Mouse (Mus musculus) macrophage (primary cell): Measurements from ENCODE around the gene Nsun2. TPM values are rescaled to one million over a fixed set of nuclear protein-coding genes. Genes with fewer than 3 reads are reported as not detected.

ENCODE experiments used
- H3K27ac ChIP-seq: fragments of 350-480 bp; formaldehyde crosslinking; 2 replicates; pipeline ENCODE4 v1.9.0; 2021
- H3K36me3 ChIP-seq: fragments of 350-480 bp; formaldehyde crosslinking; 2 replicates; pipeline ENCODE4 v1.9.0; 2021; ENCODE audit errors: inconsistent target
- H3K4me3 ChIP-seq: fragments of 350-480 bp; formaldehyde crosslinking; 2 replicates; pipeline ENCODE4 v1.9.0; 2021; ENCODE audit errors: inconsistent target
- H3K79me2 ChIP-seq: fragments of 350-480 bp; formaldehyde crosslinking; 2 replicates; pipeline ENCODE4 v1.9.0; 2021; ENCODE audit errors: inconsistent target
- WGBS: methylation state at CpG from one replicate; pipeline ENCODE4 v1.1.7; 2026; ENCODE audit warnings: inconsistent platforms; ENCODE audit not compliant: missing documents; 5-methylcytosine and 5-hydroxymethylcytosine counted together
- polyA plus RNA-seq: library from polyadenylated mRNA; stranded (reverse); fragments of 250-400 nt; gene quantifications from 3 replicates; pipeline ENCODE4 v1.2.4, GENCODE M21; 2018; ENCODE audit warnings: inconsistent platforms
- total RNA-seq, 78 experiments: library from RNA; depleted of rRNA; stranded (reverse); fragments of 250-400 nt; gene quantifications; 1 replicate in 9 of 78; 2 replicates in 24 of 78; 3 replicates in 43 of 78; 4 replicates in 2 of 78; pipeline ENCODE4 v1.2.4; 2018; ENCODE audit warnings: inconsistent platforms in 56 of 78

Gene Nsun2
- total RNA-seq (2018; cell fraction: chromatin; rRNA removed) = 100 to 1,000 TPM in 1 of 26 experiments, 10 to 100 TPM in 25; 31.1 to 148 (median 67.4) TPM
- 10 to 100 TPM; 31.5 to 47.3 (median 39.2) TPM for total RNA-seq (2018; cell fraction: cytosol; rRNA removed)
- total RNA-seq (2018; cell fraction: nucleus; rRNA removed) = 10 to 100 TPM; 22.2 to 84.0 (median 40.1) TPM
- polyA plus RNA-seq = 30.3 to 91.4 TPM (median 44.0 TPM) in 3 replicates

DNA sequence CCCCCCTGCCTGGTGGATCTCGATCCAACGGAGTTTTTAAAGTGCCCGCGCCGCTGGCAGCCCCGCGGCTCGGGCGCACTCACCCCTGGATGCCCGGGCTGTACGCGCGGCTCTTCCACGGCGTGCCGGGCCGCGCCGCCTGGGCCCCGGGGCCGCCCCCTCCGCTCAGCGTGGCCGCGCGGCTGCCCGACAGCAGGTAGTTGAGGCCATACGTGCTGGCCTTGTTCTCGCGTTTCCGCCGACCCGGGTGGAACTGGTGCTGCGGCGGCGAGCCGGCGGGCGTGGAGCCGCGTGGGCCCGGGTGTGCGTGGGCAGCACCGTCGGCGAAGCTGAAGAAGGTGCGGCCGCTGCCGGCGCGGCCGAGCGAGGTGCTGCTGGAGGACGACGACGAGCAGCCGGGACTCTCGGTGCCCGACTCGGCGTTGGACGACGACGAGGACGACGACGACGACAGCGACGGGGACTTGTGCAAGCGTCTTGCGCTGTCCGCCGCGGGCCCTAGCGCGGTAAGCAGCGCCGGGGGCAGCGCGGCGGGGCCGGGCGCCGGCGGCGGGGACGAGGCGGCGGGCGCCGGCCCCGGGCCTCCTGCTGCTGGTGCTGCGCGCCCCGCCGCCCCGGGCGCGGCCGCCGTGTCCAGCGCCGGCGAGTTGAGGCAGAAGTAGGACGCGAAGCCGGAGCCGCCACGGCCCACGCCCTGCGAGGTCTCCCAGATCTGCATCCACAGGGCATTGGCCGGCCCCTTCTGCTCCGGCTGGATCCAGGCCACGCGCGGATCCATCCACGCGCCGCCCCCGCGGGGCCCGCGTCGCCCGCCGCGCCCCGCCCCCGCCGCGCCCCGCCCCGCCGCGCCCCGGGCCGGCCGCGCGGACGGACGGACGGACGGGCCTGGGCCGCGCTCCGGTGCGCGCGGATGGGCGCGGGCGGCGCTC, at the start of gene Nsun2:
Nsun2 (plus strand) TSS at position 342 of the 929 bp plus-strand sequence.
- Histone ChIP-seq H3K4me3 (peak within 1 kb of the TSS; percentile 66), H3K79me2 (peaks cover 46% of the 10 kb centered on the region), H3K36me3 (no peaks in the 10 kb centered on the region), H3K27ac (peak within 1 kb of the TSS; percentile 31; the same call in 1 of the 2 replicates)
- WGBS = under 1% methylated on average over 99 of the region's 155 CpGs

DNA sequence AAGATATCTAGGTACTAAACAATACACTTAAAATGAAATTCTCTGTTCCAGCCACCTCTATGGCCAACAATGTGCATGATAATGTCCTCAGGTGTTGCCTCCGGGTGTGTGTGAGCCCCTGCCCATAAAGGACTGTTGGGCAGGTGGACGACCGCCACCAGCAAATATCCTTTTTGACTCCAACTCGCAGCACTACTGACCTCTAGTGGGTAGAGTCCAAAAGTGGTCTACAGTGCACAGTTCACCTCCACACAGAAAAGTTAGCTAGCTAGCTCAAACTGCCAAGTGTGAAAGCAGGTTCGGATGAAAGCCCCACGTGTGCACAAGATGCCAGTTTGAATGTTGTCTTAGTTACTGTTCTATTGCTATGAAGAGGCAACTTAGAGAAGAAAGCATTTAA, 48.2 kb upstream of the Nsun2 start:
- WGBS = 12% methylated on average over 6 of the region's 6 CpGs

DNA sequence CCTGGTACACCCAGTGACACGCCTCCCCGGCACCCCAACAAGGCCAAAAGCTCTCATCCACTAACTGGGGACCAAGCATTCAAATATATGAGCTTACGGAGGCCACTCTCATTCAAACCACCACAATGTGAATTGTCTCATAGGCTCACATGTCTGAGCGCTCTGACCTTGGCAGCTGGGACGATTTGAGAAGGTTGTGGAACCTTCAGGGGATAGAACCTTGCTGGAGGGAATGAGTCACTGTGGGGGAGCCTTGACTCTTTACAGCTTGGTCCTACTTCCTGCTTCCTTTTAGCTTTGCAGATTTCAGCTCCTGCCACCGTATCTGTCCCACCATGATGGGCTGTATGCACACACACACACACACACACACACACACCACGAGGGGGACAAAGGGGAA, 47.7 kb upstream of the Nsun2 start:
- 50% methylated on average over 7 of the region's 7 CpGs for WGBS
- Histone ChIP-seq H3K79me2 (no peaks in the 10 kb centered on the region), H3K4me3 (no peak overlapping the region), H3K36me3 (no peaks in the 10 kb centered on the region), H3K27ac (no peak overlapping the region)

More for the DNA sequence above, 48.2 kb upstream of the Nsun2 start:
- no peak overlapping the region for H3K4me3 ChIP-seq
- H3K27ac ChIP-seq = no peak overlapping the region
- H3K79me2 ChIP-seq = no peaks in the 10 kb centered on the region
- H3K36me3 ChIP-seq = no peaks in the 10 kb centered on the region

DNA sequence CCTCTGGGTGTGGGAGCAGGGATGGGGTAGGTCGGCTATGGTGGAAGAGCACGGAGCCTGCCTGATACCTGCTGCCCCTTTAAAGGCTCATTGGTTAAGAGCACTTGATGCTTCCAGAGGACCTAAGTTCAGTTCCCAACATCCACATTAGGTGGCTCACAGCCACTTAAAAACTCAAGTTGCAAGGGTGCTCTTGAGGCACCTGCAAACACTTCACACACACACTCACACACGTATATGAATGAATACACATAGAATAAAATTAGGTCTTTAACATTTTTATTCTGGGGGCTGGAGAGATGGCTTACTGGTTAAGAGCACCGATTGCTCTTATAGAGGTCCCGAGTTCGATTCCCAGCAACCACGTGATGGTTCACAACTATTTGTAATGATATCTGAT, 46.4 kb upstream of the Nsun2 start:
- 83% methylated on average over 6 of the region's 7 CpGs for WGBS
- Histone ChIP-seq H3K4me3 (no peak overlapping the region), H3K27ac (no peak overlapping the region), H3K79me2 (no peaks in the 10 kb centered on the region), H3K36me3 (no peaks in the 10 kb centered on the region)

DNA sequence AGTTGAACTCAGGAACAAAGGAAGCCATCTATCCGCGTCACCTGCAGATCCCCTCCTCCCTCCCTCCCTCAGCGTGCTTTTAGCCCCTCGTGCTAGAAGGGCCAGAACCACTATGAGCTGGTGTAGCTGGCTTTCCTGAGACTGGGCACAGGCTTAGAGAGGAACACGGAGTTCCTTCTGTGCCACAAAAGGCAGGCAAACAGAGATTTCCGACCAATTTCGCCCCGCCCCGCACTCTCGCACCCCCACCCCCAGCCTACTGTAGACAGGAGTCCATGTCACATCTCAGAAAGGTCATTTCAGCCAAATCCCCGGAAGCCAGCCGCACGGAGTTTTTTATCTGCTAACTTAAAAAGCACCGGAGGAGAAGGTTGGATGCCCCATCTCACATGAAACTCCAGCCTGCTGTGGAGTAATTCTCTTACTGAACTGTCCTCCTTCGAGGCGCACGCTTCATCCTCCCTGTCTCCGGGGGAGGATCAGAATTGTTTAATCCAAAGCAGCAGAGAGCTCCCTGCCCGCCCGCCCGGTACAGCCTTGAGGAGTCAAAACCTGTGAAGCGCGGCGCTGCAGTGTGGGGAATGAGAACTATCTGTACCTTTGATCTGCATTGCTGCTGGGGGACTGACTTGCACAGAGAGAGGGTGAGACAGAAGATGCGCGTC, 45.8 kb upstream of the Nsun2 start:
- Histone ChIP-seq H3K79me2 (no peaks in the 10 kb centered on the region), H3K27ac (no peak overlapping the region)
- 3% methylated on average over 26 of the region's 26 CpGs for WGBS

DNA sequence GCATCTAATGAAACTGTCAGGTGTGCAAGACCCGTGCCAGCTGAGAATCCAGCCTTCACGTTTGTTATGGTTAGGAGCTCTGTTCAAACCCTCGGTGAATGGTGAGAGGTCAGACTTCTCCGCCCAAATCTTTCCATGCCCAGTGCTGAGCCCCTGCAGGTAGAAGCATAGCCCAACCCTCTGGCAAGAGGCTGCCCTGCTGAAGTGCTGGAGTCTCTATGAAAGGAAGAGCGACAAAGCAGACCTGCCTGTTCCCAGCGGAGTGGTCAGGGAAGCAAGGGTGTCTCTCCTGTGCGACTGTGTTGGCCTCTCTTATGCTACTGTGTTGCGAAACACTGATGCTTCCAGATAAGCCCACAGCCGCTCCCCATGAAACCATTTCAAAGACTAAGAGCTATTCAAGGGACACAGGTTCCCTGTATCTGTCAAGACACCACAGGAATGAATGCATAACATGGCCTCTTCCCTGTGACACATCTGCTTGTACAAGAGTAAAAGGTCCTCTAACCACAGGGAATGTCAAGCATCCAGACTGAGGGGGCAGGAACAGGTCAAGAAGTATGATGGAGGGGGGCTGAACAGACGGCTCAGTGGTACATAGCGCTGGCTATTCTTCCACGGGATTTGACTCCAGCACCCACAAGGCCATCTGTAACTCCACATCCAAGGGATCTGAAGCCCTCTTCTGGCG, 44.8 kb upstream of the Nsun2 start:
- Histone ChIP-seq H3K79me2 (no peaks in the 10 kb centered on the region), H3K27ac (no peak overlapping the region), H3K36me3 (no peaks in the 10 kb centered on the region), H3K4me3 (no peak overlapping the region)
- WGBS = 39% methylated on average over 13 of the region's 13 CpGs

More for the DNA sequence above, 45.8 kb upstream of the Nsun2 start:
- H3K36me3 ChIP-seq = no peaks in the 10 kb centered on the region
- no peak overlapping the region for H3K4me3 ChIP-seq

DNA sequence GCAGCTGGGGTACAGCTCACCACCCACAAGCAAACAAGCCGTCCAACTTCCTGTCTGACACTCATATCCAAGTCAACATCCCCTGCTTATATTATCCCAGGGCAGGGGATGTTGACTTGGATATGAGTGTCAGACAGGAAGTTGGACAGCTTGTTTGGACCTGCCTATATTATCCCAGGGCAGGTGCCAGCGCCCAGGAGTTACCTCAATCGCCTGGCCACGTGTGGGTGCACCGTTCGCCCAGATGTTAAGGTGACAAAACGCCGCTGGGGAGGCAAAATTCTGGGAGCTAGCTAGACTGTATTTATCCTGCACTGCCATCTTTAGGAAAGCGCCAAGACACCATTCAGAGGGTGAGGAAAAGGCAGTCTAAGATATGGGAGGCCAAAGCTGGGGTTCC, 43.8 kb upstream of the Nsun2 start:
- Histone ChIP-seq H3K79me2 (no peaks in the 10 kb centered on the region), H3K4me3 (no peak overlapping the region), H3K27ac (no peak overlapping the region), H3K36me3 (no peaks in the 10 kb centered on the region)
- WGBS = 88% methylated on average over 2 of the region's 9 CpGs

DNA sequence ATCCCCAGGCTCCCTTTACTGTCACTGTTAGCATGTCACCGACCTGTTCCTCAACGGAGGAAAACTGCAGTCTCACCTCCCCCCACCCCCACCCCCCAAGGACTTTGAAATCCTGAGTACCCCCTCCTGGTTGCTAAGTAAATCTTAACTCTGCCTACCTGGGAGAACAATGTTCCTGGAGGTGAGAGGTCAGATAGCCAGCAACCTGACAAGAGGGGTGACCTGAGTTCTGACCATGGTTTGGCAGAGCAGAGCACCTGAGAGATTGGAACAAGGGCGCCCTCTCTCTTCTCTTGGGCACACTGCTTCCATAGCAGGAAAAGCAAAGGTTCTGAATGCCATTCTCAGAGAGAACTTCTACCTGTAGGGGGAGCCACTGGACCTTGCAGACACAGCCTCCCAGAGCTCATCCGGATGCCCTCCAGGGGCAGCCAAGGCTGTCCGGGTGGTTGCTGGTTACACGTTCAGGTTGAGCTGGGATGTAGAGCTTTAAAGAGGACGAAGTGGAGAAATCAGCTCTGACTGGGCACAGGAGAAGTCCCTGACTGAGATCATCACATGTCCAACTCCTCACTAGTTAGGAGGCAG, 40.6 kb upstream of the Nsun2 start:
- WGBS = 35% methylated on average over 7 of the region's 7 CpGs
- Histone ChIP-seq H3K36me3 (peaks cover 19% of the 10 kb centered on the region), H3K4me3 (no peak overlapping the region), H3K79me2 (no peaks in the 10 kb centered on the region), H3K27ac (no peak overlapping the region)

DNA sequence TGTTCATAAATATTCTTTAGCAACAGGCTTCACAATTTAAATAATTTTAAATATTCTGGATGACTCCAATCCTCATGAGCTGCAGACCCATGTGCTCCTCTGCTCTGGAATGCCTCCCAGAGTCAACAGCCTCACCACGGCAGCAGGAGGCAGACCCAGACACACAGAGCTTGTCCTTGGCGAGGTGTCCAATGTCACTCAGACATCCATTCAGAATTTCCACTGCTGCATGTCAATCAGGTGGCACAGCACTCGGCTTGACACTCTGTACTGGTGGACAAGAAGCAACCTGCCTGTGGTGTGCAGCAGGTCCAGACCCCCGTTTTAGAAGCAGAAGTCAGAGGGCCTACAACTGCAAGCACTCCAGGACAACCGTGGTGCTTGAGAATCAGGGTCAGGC, 35.3 kb upstream of the Nsun2 start:
- no peak overlapping the region for H3K27ac ChIP-seq
- H3K4me3 ChIP-seq = no peak overlapping the region
- no peaks in the 10 kb centered on the region for H3K79me2 ChIP-seq
- WGBS = 91% methylated on average over 5 of the region's 5 CpGs
- peaks cover 72% of the 10 kb centered on the region for H3K36me3 ChIP-seq

DNA sequence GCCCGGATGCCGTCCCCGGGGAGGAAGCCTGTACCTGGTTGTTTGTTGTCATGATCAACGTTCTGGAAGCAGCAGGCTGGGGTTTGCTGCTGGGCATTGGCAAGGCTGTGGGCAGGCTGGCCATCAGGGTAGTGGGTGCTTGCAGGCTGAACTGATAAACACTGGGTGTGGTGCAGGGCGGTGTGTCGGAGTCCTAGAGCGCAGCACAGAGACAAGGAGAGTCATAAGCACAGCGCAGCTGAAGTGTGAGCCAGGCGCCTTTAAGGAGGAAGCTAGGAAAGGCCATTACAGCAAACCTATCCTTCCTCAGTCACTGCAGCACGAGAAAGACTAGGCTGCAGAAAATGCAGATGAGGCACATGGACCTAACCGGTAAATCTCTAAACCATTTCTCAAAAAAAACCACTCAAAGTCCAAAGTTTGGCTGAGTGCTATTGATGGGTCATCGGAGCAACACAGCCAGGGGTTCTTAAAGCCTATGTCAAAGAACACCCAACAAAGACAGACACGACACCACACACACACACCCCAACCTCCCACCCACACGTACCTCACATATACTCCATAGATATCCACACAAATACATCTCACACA, 31.3 kb upstream of the Nsun2 start:
- no peak overlapping the region for H3K27ac ChIP-seq
- H3K36me3 ChIP-seq = peaks cover 97% of the 10 kb centered on the region
- 95% methylated on average over 14 of the region's 14 CpGs for WGBS
- H3K4me3 ChIP-seq = no peak overlapping the region
- peaks cover 1% of the 10 kb centered on the region; the same call in 1 of the 2 replicates for H3K79me2 ChIP-seq

DNA sequence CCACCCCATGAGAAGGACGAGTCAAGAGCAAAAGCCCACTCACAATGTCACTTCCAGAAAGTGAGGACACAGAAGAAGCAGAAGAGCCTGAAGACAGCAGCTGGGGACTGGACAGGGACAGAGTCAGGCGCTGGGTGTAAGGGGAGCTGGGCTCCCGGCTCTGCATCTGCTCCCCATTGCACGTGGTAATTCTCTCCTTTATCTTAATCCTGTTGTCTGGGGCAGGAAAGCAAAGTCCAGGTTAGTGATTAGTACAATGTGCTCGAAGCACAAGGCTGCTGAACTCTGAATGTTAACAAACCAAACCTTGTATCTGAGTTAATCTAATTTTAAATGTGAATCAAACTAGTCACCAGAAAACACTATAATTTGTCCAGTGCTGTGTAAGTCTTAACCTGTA, 30.7 kb upstream of the Nsun2 start:
- H3K36me3 ChIP-seq = peaks cover 97% of the 10 kb centered on the region
- no peak overlapping the region for H3K4me3 ChIP-seq
- WGBS = 95% methylated on average over 5 of the region's 5 CpGs
- peaks cover 7% of the 10 kb centered on the region; the same call in 1 of the 2 replicates for H3K79me2 ChIP-seq
- no peak overlapping the region for H3K27ac ChIP-seq

DNA sequence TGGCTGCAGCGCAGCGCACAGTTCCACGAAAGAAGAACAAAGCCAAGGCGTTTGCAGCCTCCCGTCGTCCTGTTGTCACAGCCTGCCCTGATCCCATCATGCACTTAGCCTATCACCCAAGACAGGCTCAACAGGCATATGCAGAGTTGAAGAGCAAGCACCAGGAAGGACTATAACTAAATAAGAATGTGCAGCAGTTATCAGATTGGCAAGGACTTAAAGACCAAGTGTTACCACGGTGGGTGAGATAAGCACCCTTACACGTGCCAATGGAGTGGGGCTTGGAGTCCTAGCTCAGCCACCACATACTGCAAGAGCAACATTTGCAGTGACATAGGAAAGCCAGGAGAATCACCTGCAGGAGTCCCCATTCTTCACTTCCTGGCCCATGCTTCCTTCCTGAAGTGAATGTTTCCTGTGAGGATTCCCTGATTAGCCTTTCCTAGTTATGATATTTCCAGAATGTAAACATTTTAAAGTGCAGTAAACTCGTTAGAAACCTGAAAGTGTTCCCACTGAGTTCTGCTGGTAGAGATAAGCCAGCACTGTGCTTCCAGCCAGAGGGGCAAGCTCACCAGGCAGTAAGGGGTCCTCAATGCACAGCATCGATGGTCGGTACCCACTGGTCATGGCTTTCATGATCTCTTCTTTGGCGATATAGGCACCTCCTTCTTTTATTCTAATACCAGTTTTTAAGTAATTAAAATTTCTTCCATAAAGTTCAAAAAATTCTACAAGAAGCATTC, 27.0 kb upstream of the Nsun2 start:
- peaks cover 24% of the 10 kb centered on the region; the same call in 1 of the 2 replicates for H3K79me2 ChIP-seq
- H3K4me3 ChIP-seq = no peak overlapping the region
- WGBS = 89% methylated on average over 12 of the region's 12 CpGs
- H3K27ac ChIP-seq = no peak overlapping the region
- H3K36me3 ChIP-seq = peaks cover 77% of the 10 kb centered on the region

DNA sequence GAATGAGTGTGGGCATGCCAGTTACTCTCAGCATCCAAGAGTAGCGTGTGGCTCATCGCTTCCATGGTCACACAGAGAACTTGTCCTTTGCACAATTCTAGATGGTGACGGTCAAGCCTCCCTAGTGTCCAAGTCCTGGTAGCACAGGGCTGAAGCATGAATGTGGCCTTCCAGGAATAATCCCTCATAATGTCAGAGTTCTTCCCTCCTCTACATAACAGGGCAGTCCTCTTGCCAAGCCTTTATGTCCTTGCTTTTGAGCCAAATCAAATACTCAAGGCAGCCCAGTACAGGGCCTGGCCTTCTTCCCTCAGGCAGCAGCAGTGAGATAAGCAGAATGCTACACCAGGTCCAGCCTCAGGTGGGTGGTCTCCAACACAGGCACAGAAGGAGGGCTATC, 25.9 kb upstream of the Nsun2 start:
- Histone ChIP-seq H3K79me2 (peaks cover 36% of the 10 kb centered on the region; the same call in 1 of the 2 replicates), H3K36me3 (peaks cover 76% of the 10 kb centered on the region), H3K27ac (no peak overlapping the region), H3K4me3 (no peak overlapping the region)
- 92% methylated on average over 3 of the region's 3 CpGs for WGBS
